In genomic region chr3:144518917-144519316, GRCm38 (mm10) we compare ENCODE assay signal across 24 mouse cellular contexts. TPM values are rescaled to one million over a fixed set of nuclear protein-coding genes. Genes with fewer than 3 reads are reported as not detected.
DNase-seq lines count a peak whose midpoint lies in the region; ATAC-seq lines count a peak whose summit lies in the region.
"Had no signal": no experiment of that assay in that cellular context is flagged by ENCODE, and none has a peak within 500 bp of the region (broad histone marks: within the 10 kb centered on the region; RNA-seq: fewer than 3 reads in every experiment).

No protein-coding gene starts in this region.

- no peaks in the 10 kb centered on the region for H3K9me3 ChIP-seq in forebrain, embryonic 12.5 days
- no peaks in the 10 kb centered on the region for H3K9me3 ChIP-seq in forebrain, embryonic 13.5 days (replicated peaks)
- no peaks in the 10 kb centered on the region for H3K9me3 ChIP-seq in kidney, embryonic 15.5 days (replicated peaks)
- no peaks in the 10 kb centered on the region for H3K9me3 ChIP-seq in neural tube, embryonic 12.5 days
- no peaks in the 10 kb centered on the region for H3K9me3 ChIP-seq in neural tube, embryonic 15.5 days (replicated peaks)
- H3K9me3 ChIP-seq: embryonic facial prominence, embryonic 15.5 days; forebrain, embryonic 10.5 days; G1E; heart, embryonic 15.5 days had no signal

- H3K4me1 ChIP-seq in forebrain, embryonic 12.5 days: peaks cover 10% of the 10 kb centered on the region
- H3K4me1 ChIP-seq in forebrain, embryonic 13.5 days: peaks cover 14% of the 10 kb centered on the region
- peaks cover 12% of the 10 kb centered on the region; the same call in 1 of the 2 replicates for H3K4me1 ChIP-seq in kidney, embryonic 15.5 days
- peaks cover 8% of the 10 kb centered on the region; the same call in 1 of the 2 replicates for H3K4me1 ChIP-seq in neural tube, embryonic 12.5 days
- peaks cover 13% of the 10 kb centered on the region; the same call in 1 of the 2 replicates for H3K4me1 ChIP-seq in neural tube, embryonic 15.5 days
- H3K4me1 ChIP-seq: embryonic facial prominence, embryonic 15.5 days; heart, embryonic 15.5 days had no signal

- H3K4me2 ChIP-seq in forebrain, embryonic 12.5 days: no peak overlapping the region
- H3K4me2 ChIP-seq in forebrain, embryonic 13.5 days: no peak overlapping the region
- no peak overlapping the region for H3K4me2 ChIP-seq in kidney, embryonic 15.5 days
- H3K4me2 ChIP-seq in neural tube, embryonic 12.5 days (replicated peaks): no peak overlapping the region
- H3K4me2 ChIP-seq in neural tube, embryonic 15.5 days: no peak overlapping the region
- H3K4me2 ChIP-seq: embryonic facial prominence, embryonic 15.5 days; heart, embryonic 11.5 days; heart, embryonic 15.5 days; hindbrain, embryonic 14.5 days had no signal

- no peak overlapping the region for H3K27ac ChIP-seq in forebrain, embryonic 12.5 days
- H3K27ac ChIP-seq in forebrain, embryonic 13.5 days: no peak overlapping the region
- no peak overlapping the region for H3K27ac ChIP-seq in kidney, embryonic 15.5 days
- H3K27ac ChIP-seq in neural tube, embryonic 12.5 days: no peak overlapping the region
- H3K27ac ChIP-seq in neural tube, embryonic 15.5 days (replicated peaks): no peak overlapping the region
- H3K27ac ChIP-seq: embryonic facial prominence, embryonic 15.5 days; forebrain, embryonic 10.5 days; heart, embryonic 15.5 days; hindbrain, embryonic 14.5 days had no signal

- H3K9ac ChIP-seq in forebrain, embryonic 12.5 days: no peak overlapping the region
- no peak overlapping the region for H3K9ac ChIP-seq in forebrain, embryonic 13.5 days
- H3K9ac ChIP-seq in kidney, embryonic 15.5 days: no peak overlapping the region
- no peak overlapping the region for H3K9ac ChIP-seq in neural tube, embryonic 12.5 days
- H3K9ac ChIP-seq in neural tube, embryonic 15.5 days (replicated peaks): no peak overlapping the region
- H3K9ac ChIP-seq: embryonic facial prominence, embryonic 15.5 days; heart, embryonic 15.5 days; hindbrain, embryonic 14.5 days had no signal

- no peak overlapping the region for H3K4me3 ChIP-seq in forebrain, embryonic 12.5 days (replicated peaks)
- no peak overlapping the region for H3K4me3 ChIP-seq in forebrain, embryonic 13.5 days
- H3K4me3 ChIP-seq in kidney, embryonic 15.5 days (replicated peaks): no peak overlapping the region
- H3K4me3 ChIP-seq in neural tube, embryonic 12.5 days: no peak overlapping the region
- no peak overlapping the region for H3K4me3 ChIP-seq in neural tube, embryonic 15.5 days (replicated peaks)
- H3K4me3 ChIP-seq: embryonic facial prominence, embryonic 15.5 days; erythroblast, embryonic 14.5 days; forebrain, embryonic 10.5 days; heart, embryonic 15.5 days had no signal

- H3K36me3 ChIP-seq in forebrain, embryonic 12.5 days (replicated peaks): no peaks in the 10 kb centered on the region
- H3K36me3 ChIP-seq in forebrain, embryonic 13.5 days (ENCODE audit: poor library complexity, severe bottlenecking): no peaks in the 10 kb centered on the region
- H3K36me3 ChIP-seq in kidney, embryonic 15.5 days: no peaks in the 10 kb centered on the region
- H3K36me3 ChIP-seq in neural tube, embryonic 12.5 days: no peaks in the 10 kb centered on the region
- no peaks in the 10 kb centered on the region for H3K36me3 ChIP-seq in neural tube, embryonic 15.5 days
- H3K36me3 ChIP-seq: embryonic facial prominence, embryonic 15.5 days; forebrain, embryonic 10.5 days; heart, embryonic 15.5 days had no signal

- ATAC-seq in forebrain, embryonic 12.5 days (ENCODE audit: low FRiP score): peak; percentile 31; the same call in 1 of the 2 replicates
- ATAC-seq in forebrain, embryonic 13.5 days: no peak
- ATAC-seq in kidney, embryonic 15.5 days (replicated peaks; ENCODE audit: low FRiP score): 0 out of 2 replicates have a peak, but pooled peaks have one; percentile 56
- peak; percentile 36; the same call in 1 of the 2 replicates for ATAC-seq in neural tube, embryonic 12.5 days (ENCODE audit: low FRiP score, low read depth)
- no peak for ATAC-seq in neural tube, embryonic 15.5 days (ENCODE audit: low FRiP score)
- ATAC-seq: CD4-positive, CD25-positive, alpha-beta regulatory T cell, adult 4 months had no signal

- 77% methylated on average over 5 of the region's 5 CpGs for WGBS in forebrain, embryonic 12.5 days
- 74% methylated on average over 5 of the region's 5 CpGs for WGBS in forebrain, embryonic 13.5 days
- WGBS in kidney, embryonic 15.5 days: 16% methylated on average over 5 of the region's 5 CpGs
- WGBS in neural tube, embryonic 12.5 days: 61% methylated on average over 5 of the region's 5 CpGs
- 39% methylated on average over 5 of the region's 5 CpGs for WGBS in neural tube, embryonic 15.5 days

- no peak for DNase-seq in kidney, postnatal 14 days
- DNase-seq in left cerebral cortex, adult 11 months (ENCODE audit: low spot score): no peak
- DNase-seq: adrenal gland, postnatal 10 days; B cell, adult 2 months; cerebellum, adult 11 months; cerebellum, adult 8-10 months; cerebellum, postnatal 14 days; embryo, embryonic 11 days; gastrocnemius, postnatal 10 days; heart, adult 18-20 months; heart, postnatal 14 days had no signal

- no peaks in the 10 kb centered on the region for H3K27me3 ChIP-seq in forebrain, embryonic 12.5 days
- no peaks in the 10 kb centered on the region for H3K27me3 ChIP-seq in forebrain, embryonic 13.5 days
- H3K27me3 ChIP-seq in kidney, embryonic 15.5 days: no peaks in the 10 kb centered on the region
- H3K27me3 ChIP-seq in neural tube, embryonic 12.5 days (replicated peaks): no peaks in the 10 kb centered on the region
- no peaks in the 10 kb centered on the region for H3K27me3 ChIP-seq in neural tube, embryonic 15.5 days (replicated peaks)
- H3K27me3 ChIP-seq: embryonic facial prominence, embryonic 15.5 days; heart, embryonic 15.5 days had no signal

RNA-seq across cellular contexts. Expression of gene Hs2st1, which starts 51.1 kb away (rescaled TPM):
- polyA plus RNA-seq in forebrain, embryonic 12.5 days (2016; fragmentation: Nextera tagmentation; extraction: Ambion mirVana): 35.7 and 39.1 TPM in 2 replicates
- 23.3 and 26.2 TPM in 2 replicates for polyA plus RNA-seq in forebrain, embryonic 13.5 days (2015; fragmentation: Nextera tagmentation; extraction: Ambion mirVana)
- 12.5 and 13.0 TPM in 2 replicates for polyA plus RNA-seq in kidney, embryonic 15.5 days (2015; fragmentation: Nextera tagmentation; extraction: Ambion mirVana)
- 24.1 and 24.6 TPM in 2 replicates for polyA plus RNA-seq in neural tube, embryonic 12.5 days (2016; fragmentation: Nextera tagmentation; extraction: Ambion mirVana)
- polyA plus RNA-seq in neural tube, embryonic 15.5 days (2015; fragmentation: Nextera tagmentation; extraction: Ambion mirVana): 13.6 and 14.4 TPM in 2 replicates

RNA-seq across cellular contexts. Expression of gene Selenof, which starts 51.2 kb away (rescaled TPM):
- 467 and 480 TPM in 2 replicates for polyA plus RNA-seq in forebrain, embryonic 12.5 days (2016; fragmentation: Nextera tagmentation; extraction: Ambion mirVana)
- 560 and 579 TPM in 2 replicates for polyA plus RNA-seq in forebrain, embryonic 13.5 days (2015; fragmentation: Nextera tagmentation; extraction: Ambion mirVana)
- 618 and 674 TPM in 2 replicates for polyA plus RNA-seq in kidney, embryonic 15.5 days (2015; fragmentation: Nextera tagmentation; extraction: Ambion mirVana)
- polyA plus RNA-seq in neural tube, embryonic 12.5 days (2016; fragmentation: Nextera tagmentation; extraction: Ambion mirVana): 476 and 491 TPM in 2 replicates
- polyA plus RNA-seq in neural tube, embryonic 15.5 days (2015; fragmentation: Nextera tagmentation; extraction: Ambion mirVana): 598 and 611 TPM in 2 replicates

Comparison
In these comparisons a context has a peak if more than half of its experiments do, and no peak if none do; other contexts are left out.
1. ATAC-seq: peak in forebrain, embryonic 12.5 days (single experiment), kidney, embryonic 15.5 days (single experiment) and neural tube, embryonic 12.5 days (single experiment); none in forebrain, embryonic 13.5 days (single experiment) and neural tube, embryonic 15.5 days (single experiment).